Mouse (Mus musculus): ENCODE measurements around the gene Gpr15. TPM values are rescaled to one million over a fixed set of nuclear protein-coding genes. Genes with fewer than 3 reads are reported as not detected.
A peak's percentile ranks its signal among the peaks of the same experiment; 100 is the strongest.

Gene Gpr15
- polyA plus RNA-seq (2014; fragmentation: Nextera tagmentation; extraction: Ambion mirVana): 0.10 TPM in 1 of 2 replicates, not detected in the other

DNA sequence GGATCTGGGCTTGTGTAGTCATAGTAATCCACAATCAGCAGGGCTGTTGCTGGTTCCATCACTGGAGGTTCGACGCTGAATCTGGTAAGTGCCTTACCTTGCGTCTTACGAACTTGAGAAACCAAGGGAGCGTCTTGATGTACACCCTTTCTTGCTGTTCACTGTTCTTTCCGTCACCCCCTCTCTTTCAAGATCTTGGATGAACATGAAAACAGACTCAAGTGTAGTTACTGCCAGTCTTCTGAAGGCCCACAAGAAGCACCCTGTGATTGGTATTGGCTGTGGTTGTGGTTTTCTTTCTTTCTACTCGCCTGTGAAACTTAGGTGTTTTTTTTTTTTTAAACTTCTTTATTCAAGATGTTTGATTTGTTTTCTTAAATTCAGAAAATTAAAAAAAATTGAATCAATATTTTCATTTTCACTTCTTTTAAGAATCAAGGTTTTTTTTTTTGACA lies at the start of gene Gpr15:
Gene Gpr15 (minus strand): TSS at position 405 of the 455 bp plus-strand sequence.
- Histone ChIP-seq H3K4me1 (ENCODE audit: control insufficient read depth, insufficient read depth, low read length) (no peaks in the 10 kb centered on the region), H3K27ac (ENCODE audit: low read depth, low read length) (no peak within 1 kb of the TSS), H3K27me3 (ENCODE audit: control insufficient read depth, insufficient read depth, low read length) (no peaks in the 10 kb centered on the region), H3K9me3 (ENCODE audit: control insufficient read depth, low read length) (no peaks in the 10 kb centered on the region), H3K4me3 (ENCODE audit: low read depth, low read length) (no peak within 1 kb of the TSS), H3K4me2 (no peak within 1 kb of the TSS), H3K9ac (ENCODE audit: low read length) (no peak within 1 kb of the TSS), H3K36me3 (ENCODE audit: control insufficient read depth, insufficient read depth, low read length) (no peaks in the 10 kb centered on the region)
- DNase-seq (ENCODE audit: low spot score, missing footprints) (no peak), ATAC-seq (ENCODE audit: low FRiP score) (no peak)
- WGBS: 90% methylated on average over 7 of the region's 7 CpGs

DNA sequence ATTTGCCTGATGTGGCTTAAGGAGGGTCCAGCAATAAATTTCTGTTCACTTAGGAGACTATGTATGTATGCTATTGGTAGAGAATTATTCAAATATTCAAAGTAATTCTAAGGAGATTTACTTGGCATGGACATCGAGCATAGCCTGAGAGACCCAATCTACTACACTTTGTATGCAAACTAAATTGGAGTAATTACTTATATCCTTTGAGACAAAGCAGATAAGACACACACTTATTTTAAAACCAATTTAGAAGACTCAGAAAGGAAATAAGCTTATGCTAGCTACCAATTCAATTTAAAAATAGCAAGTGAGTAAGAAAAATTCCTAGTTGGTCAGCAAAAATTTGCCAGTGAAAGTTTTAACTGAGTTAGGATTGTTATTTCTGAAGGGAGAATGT lies 44.2 kb upstream of the Gpr15 start, which contains the start of gene Olfr172:
Gene Olfr172 (minus strand): TSS at position 101 of the 400 bp plus-strand sequence.
- Histone ChIP-seq H3K9ac (ENCODE audit: low read length) (no peak within 1 kb of the TSS), H3K36me3 (ENCODE audit: control insufficient read depth, insufficient read depth, low read length) (no peaks in the 10 kb centered on the region), H3K4me3 (ENCODE audit: low read depth, low read length) (no peak within 1 kb of the TSS), H3K4me1 (ENCODE audit: control insufficient read depth, insufficient read depth, low read length) (no peaks in the 10 kb centered on the region), H3K27ac (ENCODE audit: low read depth, low read length) (no peak within 1 kb of the TSS), H3K27me3 (ENCODE audit: control insufficient read depth, insufficient read depth, low read length) (no peaks in the 10 kb centered on the region), H3K9me3 (ENCODE audit: control insufficient read depth, low read length) (no peaks in the 10 kb centered on the region), H3K4me2 (no peak within 1 kb of the TSS)
- ATAC-seq (ENCODE audit: low FRiP score) (no peak), DNase-seq (ENCODE audit: low spot score, missing footprints) (no peak)
- 79% methylated on average over 1 of the region's 1 CpGs for WGBS

DNA sequence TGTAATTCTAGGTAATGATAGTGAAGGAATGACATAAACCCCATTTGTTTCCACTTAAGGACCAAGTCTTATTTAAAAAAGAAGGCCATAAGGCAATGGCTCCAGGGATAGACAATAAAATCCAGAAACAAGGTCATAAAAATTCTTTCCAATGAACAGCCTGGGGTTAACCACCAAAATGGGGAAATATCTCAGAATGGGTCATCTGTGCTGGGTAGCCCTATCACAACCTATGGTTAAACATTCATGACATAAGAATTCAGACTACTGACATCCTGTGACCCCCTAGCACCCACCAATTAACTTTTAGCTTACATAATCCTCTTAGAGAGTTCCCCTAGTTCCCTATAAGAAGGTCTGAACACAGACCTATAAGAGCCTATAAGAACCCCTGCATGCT lies 37.3 kb upstream of the Gpr15 start:
- no peaks in the 10 kb centered on the region for H3K9me3 ChIP-seq (ENCODE audit: control insufficient read depth, low read length)
- no peak for DNase-seq (ENCODE audit: low spot score, missing footprints)
- H3K27ac ChIP-seq (ENCODE audit: low read depth, low read length): no peak overlapping the region
- no peaks in the 10 kb centered on the region for H3K27me3 ChIP-seq (ENCODE audit: control insufficient read depth, insufficient read depth, low read length)
- no peaks in the 10 kb centered on the region for H3K4me1 ChIP-seq (ENCODE audit: control insufficient read depth, insufficient read depth, low read length)
- H3K9ac ChIP-seq (ENCODE audit: low read length): no peak overlapping the region
- H3K36me3 ChIP-seq (ENCODE audit: control insufficient read depth, insufficient read depth, low read length): no peaks in the 10 kb centered on the region
- ATAC-seq (ENCODE audit: low FRiP score): no peak
- no peak overlapping the region for H3K4me3 ChIP-seq (ENCODE audit: low read depth, low read length)
- H3K4me2 ChIP-seq: no peak overlapping the region

- no peaks in the 10 kb centered on the region for H3K36me3 ChIP-seq (ENCODE audit: control insufficient read depth, insufficient read depth, low read length)
- H3K27me3 ChIP-seq (ENCODE audit: control insufficient read depth, insufficient read depth, low read length): no peaks in the 10 kb centered on the region
- H3K4me3 ChIP-seq (ENCODE audit: low read depth, low read length): no peak overlapping the region
- no peak overlapping the region for H3K27ac ChIP-seq (ENCODE audit: low read depth, low read length)
- no peaks in the 10 kb centered on the region for H3K9me3 ChIP-seq (ENCODE audit: control insufficient read depth, low read length)
- DNase-seq (ENCODE audit: low spot score, missing footprints) (no peak), ATAC-seq (ENCODE audit: low FRiP score) (peak; percentile 38; the same call in 1 of the 2 replicates)
- H3K4me1 ChIP-seq (ENCODE audit: control insufficient read depth, insufficient read depth, low read length): no peaks in the 10 kb centered on the region
- 23% methylated on average over 1 of the region's 1 CpGs for WGBS
- H3K9ac ChIP-seq (ENCODE audit: low read length): no peak overlapping the region
- H3K4me2 ChIP-seq: no peak overlapping the region
These were observed 32.4 kb upstream of the Gpr15 start for GRCm38 (mm10) chr16:58751314-58751713.

DNA sequence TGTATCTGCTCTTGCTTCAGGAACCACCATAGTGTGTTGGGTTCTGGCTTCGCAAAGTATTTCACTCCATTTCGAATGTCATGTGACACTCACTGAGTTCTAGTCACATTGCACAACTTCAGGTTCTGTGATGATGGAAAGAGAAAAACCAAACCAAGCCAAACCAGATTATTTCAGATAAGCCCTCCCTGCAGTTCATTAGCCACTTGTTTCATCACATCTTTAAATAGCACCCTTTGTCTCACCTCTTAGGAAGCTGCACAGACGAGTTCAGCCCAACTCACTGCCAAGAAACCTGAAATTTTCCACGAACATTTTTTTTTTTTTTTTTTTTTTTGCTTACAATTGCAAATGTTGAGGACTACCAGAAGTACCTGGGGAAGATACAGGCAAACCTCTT lies 27.8 kb upstream of the Gpr15 start:
- Histone ChIP-seq H3K36me3 (ENCODE audit: control insufficient read depth, insufficient read depth, low read length) (no peaks in the 10 kb centered on the region), H3K27ac (ENCODE audit: low read depth, low read length) (no peak overlapping the region), H3K4me2 (no peak overlapping the region), H3K4me3 (ENCODE audit: low read depth, low read length) (no peak overlapping the region), H3K9me3 (ENCODE audit: control insufficient read depth, low read length) (no peaks in the 10 kb centered on the region), H3K27me3 (ENCODE audit: control insufficient read depth, insufficient read depth, low read length) (no peaks in the 10 kb centered on the region), H3K4me1 (ENCODE audit: control insufficient read depth, insufficient read depth, low read length) (no peaks in the 10 kb centered on the region), H3K9ac (ENCODE audit: low read length) (no peak overlapping the region)
- 77% methylated on average over 4 of the region's 4 CpGs for WGBS
- DNase-seq (ENCODE audit: low spot score, missing footprints) (no peak), ATAC-seq (ENCODE audit: low FRiP score) (no peak)

GRCm38 (mm10) chr16:58740751-58741150 lies 21.9 kb upstream of the Gpr15 start:
- Histone ChIP-seq H3K4me1 (ENCODE audit: control insufficient read depth, insufficient read depth, low read length) (no peaks in the 10 kb centered on the region), H3K9me3 (ENCODE audit: control insufficient read depth, low read length) (no peaks in the 10 kb centered on the region), H3K27me3 (ENCODE audit: control insufficient read depth, insufficient read depth, low read length) (no peaks in the 10 kb centered on the region), H3K36me3 (ENCODE audit: control insufficient read depth, insufficient read depth, low read length) (no peaks in the 10 kb centered on the region), H3K4me3 (ENCODE audit: low read depth, low read length) (no peak overlapping the region), H3K27ac (ENCODE audit: low read depth, low read length) (no peak overlapping the region), H3K4me2 (no peak overlapping the region), H3K9ac (ENCODE audit: low read length) (no peak overlapping the region)
- ATAC-seq (ENCODE audit: low FRiP score): no peak
- no peak for DNase-seq (ENCODE audit: low spot score, missing footprints)
- 94% methylated on average over 5 of the region's 5 CpGs for WGBS

DNA sequence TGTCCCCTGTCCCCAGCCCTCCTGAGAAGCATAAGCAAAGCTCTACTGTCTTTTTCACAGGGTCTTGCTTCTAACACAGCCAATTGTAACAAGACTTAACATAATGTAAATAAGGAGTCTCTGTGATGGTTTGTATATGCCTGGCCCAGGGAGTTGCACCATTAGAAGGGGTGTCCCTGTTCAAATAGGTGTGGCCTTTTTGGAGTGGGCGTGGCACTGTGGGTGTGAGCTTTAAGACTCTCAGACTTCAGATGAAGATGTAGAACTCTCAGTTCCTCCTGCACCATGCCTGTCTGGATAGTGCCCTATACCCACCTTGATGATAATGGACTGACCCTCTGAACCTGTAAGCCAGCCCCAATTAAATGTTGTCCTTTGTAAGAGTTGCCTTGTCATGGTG lies 19.9 kb upstream of the Gpr15 start:
- ATAC-seq (ENCODE audit: low FRiP score) (peak; percentile 33; the same call in 1 of the 2 replicates), DNase-seq (ENCODE audit: low spot score, missing footprints) (no peak)
- H3K9ac ChIP-seq (ENCODE audit: low read length): no peak overlapping the region
- WGBS: 65% methylated on average over 1 of the region's 1 CpGs
- no peak overlapping the region for H3K4me2 ChIP-seq
- no peak overlapping the region for H3K27ac ChIP-seq (ENCODE audit: low read depth, low read length)
- H3K36me3 ChIP-seq (ENCODE audit: control insufficient read depth, insufficient read depth, low read length): peaks cover 3% of the 10 kb centered on the region; the same call in 1 of the 2 replicates
- H3K27me3 ChIP-seq (ENCODE audit: control insufficient read depth, insufficient read depth, low read length): no peaks in the 10 kb centered on the region
- no peaks in the 10 kb centered on the region for H3K4me1 ChIP-seq (ENCODE audit: control insufficient read depth, insufficient read depth, low read length)
- no peaks in the 10 kb centered on the region for H3K9me3 ChIP-seq (ENCODE audit: control insufficient read depth, low read length)
- H3K4me3 ChIP-seq (ENCODE audit: low read depth, low read length): no peak overlapping the region

DNA sequence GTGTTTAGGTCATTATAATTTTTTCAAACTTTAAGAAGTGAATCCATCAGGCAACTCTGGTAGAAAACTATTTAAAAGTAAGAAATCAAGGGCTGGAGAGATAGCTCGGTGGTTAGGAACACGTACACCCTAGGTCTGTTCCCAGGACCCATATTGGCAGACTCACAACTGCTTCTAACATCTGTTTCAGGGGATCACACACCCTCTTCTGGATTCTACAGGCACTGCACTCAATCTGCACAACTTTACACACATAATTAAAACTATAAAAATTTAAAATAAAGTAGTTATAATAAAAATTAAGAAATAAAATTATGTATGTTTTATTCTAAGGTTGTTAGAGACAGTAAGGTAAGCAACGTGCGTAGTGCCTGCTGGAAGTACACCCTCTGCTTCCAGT lies 19.3 kb upstream of the Gpr15 start:
- 78% methylated on average over 4 of the region's 4 CpGs for WGBS
- H3K4me3 ChIP-seq (ENCODE audit: low read depth, low read length): no peak overlapping the region
- DNase-seq (ENCODE audit: low spot score, missing footprints) (no peak), ATAC-seq (ENCODE audit: low FRiP score) (no peak; the same call in 1 of the 2 replicates)
- no peaks in the 10 kb centered on the region for H3K9me3 ChIP-seq (ENCODE audit: control insufficient read depth, low read length)
- no peaks in the 10 kb centered on the region for H3K27me3 ChIP-seq (ENCODE audit: control insufficient read depth, insufficient read depth, low read length)
- H3K36me3 ChIP-seq (ENCODE audit: control insufficient read depth, insufficient read depth, low read length): peaks cover 3% of the 10 kb centered on the region; the same call in 1 of the 2 replicates
- H3K9ac ChIP-seq (ENCODE audit: low read length): no peak overlapping the region
- H3K4me1 ChIP-seq (ENCODE audit: control insufficient read depth, insufficient read depth, low read length): no peaks in the 10 kb centered on the region
- no peak overlapping the region for H3K27ac ChIP-seq (ENCODE audit: low read depth, low read length)
- H3K4me2 ChIP-seq: no peak overlapping the region

DNA sequence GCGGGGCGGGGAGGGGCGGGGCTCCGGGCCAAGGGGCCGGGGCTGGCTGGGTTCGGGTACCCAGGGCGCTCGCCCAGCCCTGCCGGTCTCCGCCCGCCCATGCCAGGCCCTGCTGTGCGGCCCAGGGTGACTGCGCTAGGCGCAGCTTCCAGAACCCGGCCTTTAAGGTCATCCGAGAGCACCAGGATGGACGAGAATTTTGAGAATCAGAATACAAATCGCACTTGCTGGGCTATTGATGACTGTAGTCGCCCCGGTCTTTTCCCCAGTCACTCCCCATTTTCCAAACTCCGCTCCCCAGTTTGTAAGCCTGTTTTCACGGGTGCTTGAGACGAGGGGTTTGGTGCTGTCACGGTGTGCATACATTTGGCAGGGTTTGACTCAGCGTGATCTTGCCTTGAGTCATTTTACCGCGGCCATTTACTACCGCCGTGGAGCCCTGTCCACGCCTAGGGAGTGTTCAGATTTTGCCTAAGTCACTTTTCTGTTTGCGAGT lies 9.4 kb upstream of the Gpr15 start:
- Histone ChIP-seq H3K4me2 (peak overlapping the region; percentile 43), H3K9me3 (ENCODE audit: control insufficient read depth, low read length) (no peaks in the 10 kb centered on the region), H3K4me1 (ENCODE audit: control insufficient read depth, insufficient read depth, low read length) (no peaks in the 10 kb centered on the region; the same call in 1 of the 2 replicates), H3K27me3 (ENCODE audit: control insufficient read depth, insufficient read depth, low read length) (no peaks in the 10 kb centered on the region), H3K27ac (ENCODE audit: low read depth, low read length) (no peak overlapping the region; the same call in 1 of the 2 replicates), H3K4me3 (ENCODE audit: low read depth, low read length) (peak overlapping the region; percentile 55), H3K9ac (ENCODE audit: low read length) (peak overlapping the region; percentile 62), H3K36me3 (ENCODE audit: control insufficient read depth, insufficient read depth, low read length) (peaks cover 4% of the 10 kb centered on the region; the same call in 1 of the 2 replicates)
- DNase-seq (ENCODE audit: low spot score, missing footprints): peak; percentile 92
- ATAC-seq (ENCODE audit: low FRiP score): peak; percentile 93
- under 1% methylated on average over 20 of the region's 31 CpGs for WGBS
